Mouse (Mus musculus): Measurements from ENCODE around the gene Ccdc124. TPM values are rescaled to one million over a fixed set of nuclear protein-coding genes. Genes with fewer than 3 reads are reported as not detected.
A peak's percentile ranks its signal among the peaks of the same experiment; 100 is the strongest.

Ccdc124 gene
- 43.8 and 48.0 TPM in 2 replicates for polyA plus RNA-seq (2012; rRNA removed)

- peak; percentile 97 for DNase-seq
Observed at GRCm38 (mm10) chr8:70873364-70873985, at the start of gene Ccdc124. Ccdc124 (minus strand) TSS chr8:70873935.

DNA sequence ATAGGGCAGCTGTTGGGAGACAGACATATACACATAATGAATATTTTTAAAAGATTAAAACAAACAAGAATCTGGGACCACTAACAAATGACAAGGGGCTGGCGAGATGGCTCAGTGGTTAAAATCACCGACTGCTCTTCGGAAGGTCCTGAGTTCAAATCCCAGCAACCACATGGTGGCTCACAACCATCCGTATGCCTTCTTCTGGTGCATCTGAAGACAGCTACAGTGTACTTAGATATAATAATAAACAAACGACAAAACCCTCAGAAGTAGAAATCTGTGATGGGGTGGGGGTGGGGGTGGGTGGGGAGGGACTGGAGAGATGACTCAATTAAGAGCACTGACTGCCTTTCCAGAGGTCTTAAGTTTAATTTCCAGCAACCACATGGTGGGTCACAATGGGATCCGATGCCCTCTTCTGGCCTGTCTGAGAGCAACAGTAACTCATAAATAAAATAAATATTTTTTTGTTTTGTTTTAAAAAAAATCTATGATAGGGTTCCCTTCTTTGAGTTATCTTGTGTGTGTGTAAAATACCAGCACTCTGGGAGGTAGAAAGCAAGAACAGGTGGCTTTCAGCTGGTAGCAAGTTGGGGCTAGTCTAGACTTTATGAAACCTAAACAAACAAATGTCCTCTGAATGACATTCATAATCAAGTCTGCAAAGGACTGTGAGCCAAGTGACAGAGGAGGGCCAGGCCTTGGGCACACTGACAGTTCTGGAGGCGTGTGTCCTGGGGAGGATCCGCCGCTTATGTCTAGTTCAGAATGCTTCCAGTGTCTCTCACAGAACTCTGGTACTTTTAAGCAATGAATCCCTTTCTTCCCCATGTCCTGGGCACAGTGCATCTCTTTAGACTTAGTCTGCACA, 46.6 kb upstream of the Ccdc124 start:
- DNase-seq, result no peak
- TF ChIP-seq POLR2A (IDR thresholded peaks at IDR 0.05; ENCODE audit: borderline replicate concordance, extremely low read depth, low read depth, low read length), result no peak
- TF ChIP-seq CTCF (IDR thresholded peaks at IDR 0.05; ENCODE audit: insufficient read depth, low read length), result no peak
- WGBS, result 74% methylated on average over 9 of the region's 9 CpGs

More at GRCm38 (mm10) chr8:70873364-70873985, at the start of gene Ccdc124:
- Histone ChIP-seq H3K4me1 (ENCODE audit: control insufficient read depth, insufficient read depth, low read length) (0 out of 2 replicates have a peak, but pooled peaks cover 4% of the 10 kb centered on the region), H3K4me3 (replicated peaks; ENCODE audit: extremely low read depth, low read depth, low read length) (peak within 1 kb of the TSS; percentile 71)
- TF ChIP-seq CTCF (IDR thresholded peaks at IDR 0.05; ENCODE audit: insufficient read depth, low read length), result peak; percentile 57
- peak; percentile 79; the same call in 1 of the 2 replicates for TF ChIP-seq POLR2A (IDR thresholded peaks at IDR 0.05; ENCODE audit: borderline replicate concordance, extremely low read depth, low read depth, low read length)
- 1% methylated on average over 46 of the region's 46 CpGs for WGBS

DNA sequence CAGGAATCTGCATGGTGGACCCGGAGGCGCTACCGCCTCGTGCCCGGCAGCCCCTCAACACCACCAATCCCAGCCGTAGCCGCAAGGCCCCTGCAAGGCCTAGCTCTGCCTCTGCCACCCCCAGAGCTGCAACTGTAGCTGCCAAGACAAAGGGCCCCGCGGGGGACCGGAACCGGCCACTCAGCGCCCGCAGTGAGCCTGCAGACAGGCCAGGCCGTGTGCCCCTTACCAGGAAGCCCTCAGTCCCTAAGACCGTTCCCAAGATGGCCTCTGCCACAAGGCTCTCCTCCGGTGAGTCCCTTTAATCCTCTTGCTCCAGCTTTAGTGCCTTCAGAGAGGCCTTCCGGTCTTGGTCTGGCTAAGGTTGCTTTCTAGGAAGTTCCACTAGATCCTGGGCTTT, 41.0 kb upstream of the Ccdc124 start:
- 94% methylated on average over 17 of the region's 17 CpGs for WGBS
- TF ChIP-seq CTCF (IDR thresholded peaks at IDR 0.05; ENCODE audit: insufficient read depth, low read length), result no peak
- TF ChIP-seq POLR2A (IDR thresholded peaks at IDR 0.05; ENCODE audit: borderline replicate concordance, extremely low read depth, low read depth, low read length), result no peak

More for the DNA sequence above, 46.6 kb upstream of the Ccdc124 start:
- H3K4me1 ChIP-seq (ENCODE audit: control insufficient read depth, insufficient read depth, low read length), result no peaks in the 10 kb centered on the region
- H3K4me3 ChIP-seq (replicated peaks; ENCODE audit: extremely low read depth, low read depth, low read length), result no peak overlapping the region

DNA sequence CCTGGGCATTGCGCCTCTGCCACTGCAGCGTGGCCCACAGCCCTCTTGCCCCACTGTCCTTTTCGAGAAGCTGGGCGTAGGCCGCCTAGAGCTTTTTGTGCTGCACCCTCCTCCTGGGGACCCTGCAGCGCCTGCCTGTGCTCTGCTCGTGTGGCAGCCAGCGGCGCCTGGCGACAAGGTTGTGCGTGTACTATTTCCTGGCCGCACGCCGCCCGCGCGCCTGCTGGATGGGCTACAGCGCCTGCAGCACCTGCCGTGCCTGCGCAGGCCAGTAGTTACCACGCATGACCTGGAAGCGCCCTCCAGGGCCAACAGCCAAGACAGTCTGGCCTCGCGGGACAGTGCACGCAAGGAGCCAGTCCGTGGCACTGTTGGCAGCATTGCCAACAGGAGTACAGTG, 39.8 kb upstream of the Ccdc124 start:
- H3K4me1 ChIP-seq (ENCODE audit: control insufficient read depth, insufficient read depth, low read length), result no peaks in the 10 kb centered on the region
- TF ChIP-seq POLR2A (IDR thresholded peaks at IDR 0.05; ENCODE audit: borderline replicate concordance, extremely low read depth, low read depth, low read length), result no peak
- TF ChIP-seq CTCF (IDR thresholded peaks at IDR 0.05; ENCODE audit: insufficient read depth, low read length), result no peak
- H3K4me3 ChIP-seq (replicated peaks; ENCODE audit: extremely low read depth, low read depth, low read length), result no peak overlapping the region
- WGBS, result 93% methylated on average over 26 of the region's 26 CpGs
- DNase-seq, result no peak

More for the DNA sequence above, 41.0 kb upstream of the Ccdc124 start:
- no peak for DNase-seq
- Histone ChIP-seq H3K4me1 (ENCODE audit: control insufficient read depth, insufficient read depth, low read length) (no peaks in the 10 kb centered on the region), H3K4me3 (replicated peaks; ENCODE audit: extremely low read depth, low read depth, low read length) (no peak overlapping the region)

GRCm38 (mm10) chr8:70912955-70913354, 39.2 kb upstream of the Ccdc124 start:
- WGBS, result 92% methylated on average over 30 of the region's 30 CpGs
- no peak for TF ChIP-seq CTCF (IDR thresholded peaks at IDR 0.05; ENCODE audit: insufficient read depth, low read length)
- TF ChIP-seq POLR2A (IDR thresholded peaks at IDR 0.05; ENCODE audit: borderline replicate concordance, extremely low read depth, low read depth, low read length), result no peak
- no peak for DNase-seq
- H3K4me1 ChIP-seq (ENCODE audit: control insufficient read depth, insufficient read depth, low read length), result no peaks in the 10 kb centered on the region
- no peak overlapping the region for H3K4me3 ChIP-seq (replicated peaks; ENCODE audit: extremely low read depth, low read depth, low read length)

- Histone ChIP-seq H3K4me3 (replicated peaks; ENCODE audit: extremely low read depth, low read depth, low read length) (no peak overlapping the region), H3K4me1 (ENCODE audit: control insufficient read depth, insufficient read depth, low read length) (peaks cover 3% of the 10 kb centered on the region; the same call in 1 of the 2 replicates)
- DNase-seq, result no peak
- WGBS, result 71% methylated on average over 5 of the region's 5 CpGs
- TF ChIP-seq CTCF (IDR thresholded peaks at IDR 0.05; ENCODE audit: insufficient read depth, low read length) (0 out of 2 replicates have a peak, but pooled peaks have one; percentile 4), POLR2A (IDR thresholded peaks at IDR 0.05; ENCODE audit: borderline replicate concordance, extremely low read depth, low read depth, low read length) (no peak)
Observed at GRCm38 (mm10) chr8:70911596-70911995, 37.9 kb upstream of the Ccdc124 start.

DNA sequence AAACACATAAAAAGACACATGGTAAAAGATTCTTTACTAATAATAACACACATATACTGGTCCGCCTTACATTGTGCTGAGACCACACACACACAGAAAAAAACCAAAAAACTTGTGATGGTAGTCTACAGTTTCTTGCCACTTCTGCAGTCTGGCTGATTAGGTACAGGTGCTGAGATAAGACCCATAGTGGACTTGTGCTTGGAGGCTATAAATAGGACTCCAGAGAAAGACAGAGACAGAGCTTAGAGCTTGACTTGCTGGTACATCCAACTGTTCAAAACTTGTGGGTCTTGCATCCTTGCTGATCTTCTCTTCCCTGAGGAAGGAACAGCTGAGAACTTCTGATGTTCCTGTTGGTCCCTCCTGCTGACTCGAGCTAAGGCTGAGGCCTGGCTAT, 33.8 kb upstream of the Ccdc124 start:
- WGBS, result 88% methylated on average over 2 of the region's 2 CpGs
- TF ChIP-seq CTCF (IDR thresholded peaks at IDR 0.05; ENCODE audit: insufficient read depth, low read length), result no peak
- TF ChIP-seq POLR2A (IDR thresholded peaks at IDR 0.05; ENCODE audit: borderline replicate concordance, extremely low read depth, low read depth, low read length), result no peak
- Histone ChIP-seq H3K4me1 (ENCODE audit: control insufficient read depth, insufficient read depth, low read length) (peaks cover 11% of the 10 kb centered on the region; the same call in 1 of the 2 replicates), H3K4me3 (replicated peaks; ENCODE audit: extremely low read depth, low read depth, low read length) (no peak overlapping the region)
- no peak for DNase-seq

DNA sequence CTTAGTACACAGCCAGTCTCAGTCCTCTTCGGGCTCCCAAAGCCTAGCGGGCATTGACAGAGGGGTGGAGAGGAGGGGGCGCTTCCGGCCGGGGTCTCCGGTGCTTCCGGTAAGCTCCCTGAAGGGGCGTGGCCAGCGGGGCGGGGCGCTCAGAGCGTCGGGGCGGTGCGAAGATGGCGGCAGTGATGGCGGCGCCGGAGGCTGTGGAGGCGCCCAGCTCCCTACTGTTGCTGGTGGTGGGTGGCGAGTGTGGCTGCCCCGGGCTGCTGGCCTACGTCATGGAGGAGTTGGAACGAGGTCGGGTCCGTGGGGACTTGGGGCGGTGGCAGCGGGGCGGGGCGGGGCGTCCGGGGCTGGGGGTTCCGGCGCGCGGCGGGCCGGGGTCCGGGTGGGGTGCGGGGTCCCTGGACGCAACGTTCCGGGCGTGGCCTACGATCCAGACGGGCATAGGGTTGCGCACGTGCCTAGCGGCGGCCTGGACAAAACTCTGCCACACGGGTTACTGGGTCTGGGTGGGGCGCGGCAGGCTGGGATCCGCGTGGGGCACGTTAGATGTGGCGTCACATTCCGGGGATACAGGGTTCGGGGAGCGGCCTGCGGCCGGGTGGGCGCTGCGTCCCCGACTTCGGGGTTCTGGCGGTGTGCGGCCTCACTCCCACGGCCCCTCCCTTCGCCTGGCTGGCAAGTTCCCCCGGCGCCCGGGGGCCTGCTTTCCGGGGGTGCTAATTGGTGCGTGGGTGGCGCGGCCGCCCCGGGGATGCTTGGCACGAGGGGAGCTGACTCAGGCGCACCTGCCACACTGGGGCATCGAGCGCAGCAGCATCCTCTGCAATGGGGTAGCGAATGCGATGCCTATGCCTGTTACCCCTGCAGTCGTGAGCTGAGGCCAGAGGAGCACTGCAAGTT, 32.3 kb upstream of the Ccdc124 start, which contains the start of gene Map1s:
TSS of gene Map1s (plus strand) at position 102 of the 906 bp plus-strand sequence.
- DNase-seq, result peak; percentile 65
- TF ChIP-seq POLR2A (IDR thresholded peaks at IDR 0.05; ENCODE audit: borderline replicate concordance, extremely low read depth, low read depth, low read length) (peak; percentile 56), CTCF (IDR thresholded peaks at IDR 0.05; ENCODE audit: insufficient read depth, low read length) (no peak)
- Histone ChIP-seq H3K4me3 (replicated peaks; ENCODE audit: extremely low read depth, low read depth, low read length) (peak within 1 kb of the TSS; percentile 63), H3K4me1 (ENCODE audit: control insufficient read depth, insufficient read depth, low read length) (peaks cover 11% of the 10 kb centered on the region; the same call in 1 of the 2 replicates)
- 2% methylated on average over 86 of the region's 86 CpGs for WGBS

Measured in lung, adult 2 months (tissue).